Mouse (Mus musculus) kidney, postnatal 0 days (tissue): Measurements from ENCODE around the gene Kdm4a. TPM values are rescaled to one million over a fixed set of nuclear protein-coding genes. Genes with fewer than 3 reads are reported as not detected.

Source experiments
- ATAC-seq: fragments of 200-750 bp; cut with Nextera tagmentation; replicated peaks from 2 replicates; pipeline ENCODE4 v1.8.0; 2017; ENCODE audit warnings: low read depth, moderate number of reproducible peaks, moderate TSS enrichment, moderate library complexity; ENCODE audit not compliant: low FRiP score
- DNase-seq: peaks from one replicate; pipeline ENCODE4 v3.0.0-alpha.2; 2016; ENCODE audit warnings: low spot score
- H3K27ac ChIP-seq: fragments of 300-500 bp; sonication (generic); 2 replicates; pipeline ENCODE4 v1.5.1; 2014; ENCODE audit warnings: mild to moderate bottlenecking
- H3K27me3 ChIP-seq: fragments of 300-500 bp; sonication (generic); 2 replicates; pipeline ENCODE4 v1.6.1; 2014; ENCODE audit warnings: low read length, mixed read lengths; ENCODE audit not compliant: insufficient read depth
- H3K36me3 ChIP-seq: fragments of 300-500 bp; sonication (generic); 2 replicates; pipeline ENCODE4 v1.6.1; 2014; ENCODE audit warnings: low read length, mixed read lengths; ENCODE audit not compliant: insufficient read depth
- H3K4me1 ChIP-seq: fragments of 300-500 bp; sonication (generic); replicated peaks from 2 replicates; pipeline ENCODE4 v1.6.1; 2014; ENCODE audit warnings: antibody characterized with exemption, low read length, mixed read lengths; ENCODE audit not compliant: insufficient read depth
- H3K4me2 ChIP-seq: fragments of 300-500 bp; sonication (generic); 2 replicates; pipeline ENCODE4 v1.6.1; 2014; ENCODE audit warnings: mild to moderate bottlenecking, low read length, moderate library complexity, mixed read lengths
- H3K4me3 ChIP-seq: fragments of 300-500 bp; sonication (generic); replicated peaks from 2 replicates; pipeline ENCODE4 v1.5.1; 2014; ENCODE audit warnings: low read depth, low read length
- H3K9ac ChIP-seq: fragments of 300-500 bp; sonication (generic); 2 replicates; pipeline ENCODE4 v1.6.1; 2014; ENCODE audit warnings: low read depth, low read length
- H3K9me3 ChIP-seq: fragments of 300-500 bp; sonication (generic); replicated peaks from 2 replicates; pipeline ENCODE4 v1.6.1; 2016; ENCODE audit warnings: low read length, inconsistent platforms, mixed read lengths
- CTCF ChIP-seq: IDR thresholded peaks from 2 replicates; pipeline ENCODE4 v1.5.1; 2016; ENCODE audit warnings: antibody characterized with exemption, low read depth, mild to moderate bottlenecking, moderate library complexity
- WGBS: fragments of 180-500 bp; shearing (Covaris S2); extraction: QIAGEN DNeasy Blood & Tissue Kit; methylation state at CpG from one replicate; pipeline ENCODE4 v1.1.7; 2014; 5-methylcytosine and 5-hydroxymethylcytosine counted together
- polyA plus RNA-seq: library from polyadenylated mRNA; unstranded; fragments of >200 nt; fragmentation: Nextera tagmentation; extraction: Ambion mirVana; gene quantifications from 2 replicates; pipeline ENCODE4 v1.2.1, GENCODE M21; 2015

Kdm4a gene
- polyA plus RNA-seq, 1 experiment from 2014 or later = 32.2 TPM

DNA sequence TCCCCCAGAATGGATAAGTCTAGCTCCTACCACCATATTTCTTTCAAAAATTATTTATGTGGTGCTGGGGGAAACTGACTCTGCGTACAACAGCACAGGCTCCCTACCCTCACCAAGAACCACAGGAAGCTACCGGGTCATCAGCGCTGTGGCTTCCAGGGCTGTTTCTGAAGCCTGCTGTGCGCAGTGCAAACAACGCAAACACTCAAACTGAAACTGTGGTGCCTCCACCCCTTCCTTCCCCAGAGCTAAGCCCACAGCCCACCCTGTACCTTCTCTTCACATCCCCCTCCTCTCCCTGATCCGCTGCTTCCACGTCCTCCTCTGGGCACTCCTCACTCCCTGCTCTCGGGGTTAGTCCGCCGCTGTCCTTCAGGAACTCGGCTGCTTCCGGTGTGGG lies 17.7 kb downstream of the Kdm4a start:
- Histone ChIP-seq H3K4me3 (no peak overlapping the region), H3K36me3 (peaks cover 82% of the 10 kb centered on the region), H3K9ac (no peak overlapping the region), H3K27me3 (no peaks in the 10 kb centered on the region), H3K4me2 (no peak overlapping the region), H3K9me3 (no peaks in the 10 kb centered on the region), H3K4me1 (no peaks in the 10 kb centered on the region), H3K27ac (no peak overlapping the region)
- no peak for TF ChIP-seq CTCF
- 93% methylated on average over 12 of the region's 12 CpGs for WGBS
- no peak for DNase-seq
- ATAC-seq = no peak

DNA sequence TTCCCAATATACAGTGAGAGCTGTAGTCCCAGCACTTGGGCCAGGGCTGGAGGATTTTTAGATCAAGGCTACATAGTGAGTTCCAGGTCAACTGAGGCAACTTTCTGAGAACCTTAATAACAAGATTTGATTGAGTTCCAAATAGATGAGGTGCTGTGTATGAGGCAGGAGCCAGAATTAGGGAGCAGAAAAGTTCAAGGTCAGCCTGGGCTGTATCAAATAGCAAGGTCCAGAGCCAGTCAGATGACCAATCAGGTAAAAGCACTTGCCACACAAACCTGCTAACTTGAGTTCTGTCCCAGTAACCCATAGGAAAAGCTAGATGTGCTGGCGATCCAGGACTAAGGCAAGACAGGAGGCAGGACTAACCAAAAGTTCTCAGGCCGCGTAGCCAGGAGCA lies 22.2 kb downstream of the Kdm4a start:
- Histone ChIP-seq H3K4me2 (no peak overlapping the region), H3K4me1 (no peaks in the 10 kb centered on the region), H3K36me3 (peaks cover 76% of the 10 kb centered on the region), H3K9me3 (no peaks in the 10 kb centered on the region), H3K27ac (no peak overlapping the region), H3K27me3 (no peaks in the 10 kb centered on the region), H3K4me3 (no peak overlapping the region), H3K9ac (no peak overlapping the region)
- WGBS = 93% methylated on average over 3 of the region's 3 CpGs
- DNase-seq (no peak), ATAC-seq (no peak)
- no peak for TF ChIP-seq CTCF

DNA sequence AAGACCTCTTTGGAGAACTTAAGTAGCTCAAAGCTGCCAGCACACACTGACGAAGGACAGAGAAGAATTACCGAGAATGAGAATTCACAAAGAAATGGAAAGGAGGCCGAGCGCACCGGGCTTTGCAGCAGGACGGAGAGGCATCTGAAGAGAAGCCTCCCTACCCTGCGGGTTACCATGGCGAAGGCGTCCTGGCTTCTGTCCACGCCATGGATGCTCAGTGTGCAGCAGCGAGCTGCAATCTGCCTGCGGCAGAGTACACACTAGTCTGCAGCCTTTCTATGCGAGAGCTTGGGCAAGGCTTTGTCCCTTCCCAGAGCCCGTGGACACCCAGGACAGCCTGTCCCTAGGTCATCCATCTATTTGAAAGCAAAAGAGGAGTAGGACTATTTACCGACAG lies 23.3 kb downstream of the Kdm4a start:
- 94% methylated on average over 15 of the region's 15 CpGs for WGBS
- H3K4me2 ChIP-seq = no peak overlapping the region
- no peaks in the 10 kb centered on the region for H3K27me3 ChIP-seq
- no peak overlapping the region for H3K27ac ChIP-seq
- DNase-seq (no peak), ATAC-seq (no peak)
- H3K4me1 ChIP-seq = no peaks in the 10 kb centered on the region
- no peak overlapping the region for H3K4me3 ChIP-seq
- no peak overlapping the region for H3K9ac ChIP-seq
- H3K36me3 ChIP-seq = peaks cover 72% of the 10 kb centered on the region
- H3K9me3 ChIP-seq = no peaks in the 10 kb centered on the region
- TF ChIP-seq CTCF = no peak

DNA sequence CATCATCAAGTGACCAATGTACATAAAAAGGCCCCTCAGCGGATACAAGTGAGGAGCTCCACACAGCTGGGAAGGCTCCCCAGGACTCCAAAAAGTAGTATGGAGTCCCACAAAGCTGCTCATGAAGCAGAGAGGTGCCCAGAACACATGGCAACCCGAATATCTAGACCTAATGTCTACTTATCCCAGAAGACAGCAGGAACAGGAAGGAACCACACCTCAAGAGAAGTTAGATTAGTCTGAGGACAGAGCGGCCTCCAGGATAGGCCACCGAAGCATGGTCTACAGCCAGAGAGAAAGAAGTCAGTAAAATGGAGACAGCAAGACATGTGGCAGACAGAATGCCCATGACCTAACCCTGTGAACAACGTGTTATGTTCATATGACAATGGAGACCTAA lies 25.0 kb downstream of the Kdm4a start:
- Histone ChIP-seq H3K36me3 (peaks cover 68% of the 10 kb centered on the region), H3K9ac (no peak overlapping the region), H3K4me1 (no peaks in the 10 kb centered on the region), H3K27ac (no peak overlapping the region), H3K4me3 (no peak overlapping the region), H3K9me3 (no peaks in the 10 kb centered on the region), H3K27me3 (no peaks in the 10 kb centered on the region), H3K4me2 (no peak overlapping the region)
- ATAC-seq = no peak
- 98% methylated on average over 5 of the region's 5 CpGs for WGBS
- DNase-seq = no peak
- no peak for TF ChIP-seq CTCF

DNA sequence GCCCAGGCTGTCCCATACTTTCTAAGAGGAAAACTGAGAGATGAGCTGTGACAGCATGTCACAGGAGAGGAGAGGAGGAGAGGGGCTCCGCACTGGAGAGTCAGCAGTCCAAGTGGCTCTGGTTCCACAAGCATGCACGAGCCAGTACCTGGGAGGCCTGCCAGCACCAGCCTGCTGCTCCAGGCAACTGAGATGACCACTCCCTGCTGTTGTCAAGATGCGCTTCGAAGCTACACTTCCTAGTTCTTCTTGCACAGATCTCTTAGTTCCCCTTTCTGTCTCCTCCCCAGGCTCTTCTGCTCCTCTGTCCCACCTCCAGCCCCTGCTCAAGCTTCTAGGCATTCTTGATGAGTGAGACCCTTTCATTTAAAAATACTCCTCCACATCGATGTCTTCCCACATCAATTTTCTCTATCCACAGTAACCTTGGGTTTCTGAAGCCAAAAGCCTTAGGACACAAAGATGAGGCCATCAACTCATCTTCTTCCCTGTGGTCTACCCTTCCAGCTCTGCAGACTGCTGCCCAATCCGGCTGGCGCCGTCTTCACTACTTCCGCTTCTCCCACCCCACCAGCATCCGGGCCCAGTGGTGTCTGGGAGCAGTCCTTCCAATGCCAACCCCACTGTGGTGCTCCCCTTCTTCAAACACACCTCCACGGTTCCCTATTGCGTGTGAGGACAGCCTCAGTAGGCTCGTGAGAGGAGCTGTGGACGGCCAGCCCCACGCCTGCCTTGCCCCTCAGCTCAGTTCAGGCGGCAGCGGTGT lies 27.6 kb downstream of the Kdm4a start:
- Histone ChIP-seq H3K9ac (no peak overlapping the region), H3K4me2 (no peak overlapping the region), H3K4me3 (no peak overlapping the region), H3K27me3 (no peaks in the 10 kb centered on the region), H3K4me1 (no peaks in the 10 kb centered on the region), H3K27ac (no peak overlapping the region), H3K9me3 (no peaks in the 10 kb centered on the region), H3K36me3 (peaks cover 74% of the 10 kb centered on the region)
- ATAC-seq = no peak
- WGBS = 96% methylated on average over 17 of the region's 17 CpGs
- no peak for TF ChIP-seq CTCF
- no peak for DNase-seq

DNA sequence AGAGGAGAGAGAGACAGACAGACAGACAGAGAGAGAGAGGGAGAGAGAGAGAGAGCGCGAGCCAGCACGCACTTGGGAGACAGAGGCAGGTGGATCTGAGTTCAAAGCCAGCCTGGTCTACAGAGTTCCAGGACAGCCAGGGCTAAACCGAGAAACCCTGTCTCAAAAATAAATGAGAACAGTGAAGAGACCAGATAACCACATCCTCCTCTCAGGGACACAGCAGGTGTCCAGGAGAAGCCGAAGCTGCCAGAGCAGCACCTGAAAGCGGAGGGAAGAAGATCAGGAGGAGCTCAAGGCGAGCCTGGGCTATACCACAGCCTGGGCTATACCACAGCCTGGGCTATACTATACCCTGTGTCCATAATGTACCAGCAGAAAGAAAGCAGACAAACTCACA lies 29.0 kb downstream of the Kdm4a start:
- Histone ChIP-seq H3K27me3 (no peaks in the 10 kb centered on the region), H3K9me3 (no peaks in the 10 kb centered on the region), H3K36me3 (peaks cover 77% of the 10 kb centered on the region), H3K4me1 (no peaks in the 10 kb centered on the region), H3K9ac (no peak overlapping the region), H3K4me2 (no peak overlapping the region), H3K27ac (no peak overlapping the region), H3K4me3 (no peak overlapping the region)
- 94% methylated on average over 7 of the region's 7 CpGs for WGBS
- no peak for TF ChIP-seq CTCF
- DNase-seq = no peak
- ATAC-seq = no peak
